Mouse (Mus musculus) left cerebral cortex, adult 11 months (tissue): ENCODE measurements around the gene Wipi2.

Source experiments
- DNase-seq: peaks from one replicate; pipeline ENCODE4 v3.0.0; 2022; ENCODE audit warnings: low spot score

Wipi2 gene

DNA sequence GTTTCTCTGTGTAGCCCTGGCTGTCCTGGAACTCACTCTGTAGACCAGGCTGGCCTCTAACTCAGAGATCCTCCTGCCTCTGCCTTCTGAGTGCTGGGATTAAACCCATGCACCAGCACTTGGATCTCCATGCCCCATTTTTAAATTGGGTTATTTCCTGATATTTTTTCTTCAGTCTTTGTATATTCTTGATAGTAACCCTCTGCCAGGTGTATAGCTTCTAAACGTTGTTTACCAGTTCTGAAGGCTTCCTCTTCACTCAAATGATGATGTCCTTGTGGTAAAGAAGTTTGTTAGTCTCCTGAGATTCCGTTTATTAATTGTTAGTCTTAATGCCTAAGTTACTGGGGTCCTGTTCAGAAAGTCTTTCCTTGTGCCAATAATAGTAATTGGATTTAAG, at the start of gene Wipi2:
TSS of gene Wipi2 (plus strand) at position 301 of the 400 bp plus-strand sequence.
- no peak for DNase-seq

DNA sequence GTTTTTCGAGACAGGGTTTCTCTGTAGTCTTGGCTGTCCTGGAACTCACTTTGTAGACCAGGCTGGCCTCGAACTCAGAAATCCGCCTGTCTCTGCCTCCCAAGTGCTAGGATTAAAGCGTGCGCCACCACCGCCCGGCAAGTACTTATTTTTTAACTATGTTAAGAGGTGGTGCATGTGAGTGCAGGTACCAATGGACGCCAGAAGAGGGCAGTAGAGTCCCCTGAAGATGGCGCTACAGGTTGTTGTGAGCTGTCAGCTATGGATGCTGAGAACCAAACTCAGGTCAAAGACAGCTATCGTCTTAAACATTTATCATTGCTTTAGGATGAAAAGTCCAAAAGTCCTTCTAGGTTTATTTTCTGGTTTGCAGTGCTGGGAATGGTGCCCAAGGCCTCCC, 49.3 kb upstream of the Wipi2 start:
- DNase-seq: no peak

DNA sequence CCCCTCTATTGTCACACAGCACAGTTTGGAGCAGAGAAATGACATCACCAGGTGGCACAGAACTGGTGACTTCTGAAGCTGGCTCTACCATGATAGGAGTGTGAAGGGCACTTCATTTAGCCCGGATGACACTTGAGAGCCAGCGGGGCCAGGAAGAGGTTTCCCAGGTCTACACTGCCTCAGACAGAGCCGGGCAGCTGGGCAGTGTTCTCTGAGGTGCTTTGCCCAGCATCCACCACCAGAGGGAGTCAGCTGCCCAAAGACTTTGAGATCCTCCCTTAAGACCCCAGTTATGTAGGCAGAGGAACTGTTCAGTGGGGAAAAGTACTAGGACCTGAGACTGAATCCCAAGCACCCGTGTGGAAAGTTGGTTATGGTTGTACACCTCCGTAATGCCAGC, 46.0 kb upstream of the Wipi2 start:
- DNase-seq: peak; percentile 60

DNA sequence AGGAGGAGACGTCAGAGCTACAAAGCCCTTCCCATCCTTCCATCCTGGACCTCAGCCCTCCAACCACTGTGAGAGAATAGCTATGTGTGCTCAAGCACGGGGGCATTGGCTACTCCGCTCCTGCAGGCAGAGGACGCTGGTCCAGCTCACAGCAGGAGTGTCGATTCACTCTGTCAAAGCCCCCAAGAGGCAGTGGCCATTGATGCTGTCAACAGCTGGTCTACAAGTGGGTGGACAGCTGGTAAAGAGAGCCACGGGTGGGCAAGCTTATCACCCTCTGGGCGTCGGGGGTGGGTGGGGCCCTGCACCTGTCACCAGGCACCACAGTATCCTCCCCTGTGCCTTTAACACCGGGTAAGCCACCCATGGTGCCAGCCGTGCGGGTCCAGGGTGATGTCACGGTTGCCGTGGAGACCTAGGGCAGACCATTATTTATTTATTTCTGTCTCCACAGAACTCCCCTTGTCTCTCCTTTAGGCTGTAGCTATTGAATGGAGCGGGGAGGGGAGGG, 43.8 kb upstream of the Wipi2 start:
- DNase-seq: peak; percentile 32

DNA sequence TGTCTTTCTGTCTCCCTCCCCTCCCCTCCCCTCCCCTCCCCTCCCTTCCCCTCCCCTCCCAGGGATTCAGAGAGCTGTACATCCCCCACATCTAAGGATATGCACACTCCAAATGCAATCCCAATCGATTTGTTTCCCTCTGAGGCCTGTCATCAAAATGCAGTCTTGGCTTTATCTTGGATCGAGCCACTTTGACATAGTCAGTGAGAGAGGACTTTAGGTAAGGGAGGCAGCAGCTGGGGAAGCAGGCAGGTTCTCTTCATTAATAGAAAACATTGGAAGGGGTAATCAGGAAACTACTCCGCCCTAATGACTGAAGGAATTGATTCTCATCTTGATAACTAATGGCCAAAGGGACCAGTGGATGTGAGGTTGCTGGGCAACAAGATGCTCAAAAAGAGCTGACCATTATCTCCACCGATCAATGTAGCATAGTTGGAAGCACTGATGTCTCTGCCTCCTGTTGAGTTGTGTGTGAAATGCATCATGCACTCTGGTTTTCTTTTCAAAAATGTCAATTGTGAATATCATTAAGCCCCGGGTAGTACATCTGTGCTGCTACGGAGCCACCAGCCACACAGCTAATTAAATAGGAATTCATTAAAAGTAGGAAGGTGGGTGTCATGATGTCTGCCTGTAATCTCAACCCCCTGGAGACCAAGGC, 36.4 kb upstream of the Wipi2 start:
- DNase-seq: no peak

DNA sequence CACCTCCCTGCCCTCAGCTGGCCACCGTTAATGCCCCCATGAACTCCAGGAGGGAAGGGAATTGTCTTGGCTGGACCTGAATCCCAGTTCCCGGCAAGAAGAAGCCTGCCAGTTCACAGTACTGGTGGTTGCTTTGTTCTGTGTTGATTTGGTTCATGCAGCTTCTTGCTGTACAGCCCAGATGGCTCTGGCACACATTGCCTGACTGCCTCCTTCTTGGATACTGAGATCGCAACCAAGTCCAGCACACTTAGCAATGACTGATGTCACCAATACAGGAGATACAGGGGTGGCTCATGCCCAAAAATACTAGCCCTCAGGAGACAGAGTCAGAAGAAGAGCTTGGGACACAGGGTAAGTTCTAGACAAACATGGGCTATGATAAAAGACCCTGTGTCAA, 31.8 kb upstream of the Wipi2 start:
- DNase-seq: no peak

DNA sequence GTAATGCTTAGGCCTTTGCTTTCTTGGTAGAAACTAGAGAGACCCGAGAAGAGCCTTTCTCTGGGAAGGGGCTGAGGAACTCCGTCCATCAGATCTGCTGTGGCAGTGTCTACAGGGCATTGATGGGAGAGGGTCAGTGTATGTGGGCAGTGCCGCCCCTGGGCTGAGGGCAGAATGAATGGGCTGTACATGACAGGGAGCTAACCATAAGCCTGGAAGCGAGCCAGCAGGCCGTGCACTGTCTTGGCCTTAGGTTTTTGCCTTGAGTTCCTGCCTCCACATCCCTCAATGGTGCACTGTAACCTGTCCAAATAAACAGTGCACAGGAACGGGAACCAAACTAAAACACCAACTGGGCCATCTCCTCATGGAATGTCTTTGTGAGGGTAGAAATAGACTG, 30.8 kb upstream of the Wipi2 start:
- DNase-seq: no peak

DNA sequence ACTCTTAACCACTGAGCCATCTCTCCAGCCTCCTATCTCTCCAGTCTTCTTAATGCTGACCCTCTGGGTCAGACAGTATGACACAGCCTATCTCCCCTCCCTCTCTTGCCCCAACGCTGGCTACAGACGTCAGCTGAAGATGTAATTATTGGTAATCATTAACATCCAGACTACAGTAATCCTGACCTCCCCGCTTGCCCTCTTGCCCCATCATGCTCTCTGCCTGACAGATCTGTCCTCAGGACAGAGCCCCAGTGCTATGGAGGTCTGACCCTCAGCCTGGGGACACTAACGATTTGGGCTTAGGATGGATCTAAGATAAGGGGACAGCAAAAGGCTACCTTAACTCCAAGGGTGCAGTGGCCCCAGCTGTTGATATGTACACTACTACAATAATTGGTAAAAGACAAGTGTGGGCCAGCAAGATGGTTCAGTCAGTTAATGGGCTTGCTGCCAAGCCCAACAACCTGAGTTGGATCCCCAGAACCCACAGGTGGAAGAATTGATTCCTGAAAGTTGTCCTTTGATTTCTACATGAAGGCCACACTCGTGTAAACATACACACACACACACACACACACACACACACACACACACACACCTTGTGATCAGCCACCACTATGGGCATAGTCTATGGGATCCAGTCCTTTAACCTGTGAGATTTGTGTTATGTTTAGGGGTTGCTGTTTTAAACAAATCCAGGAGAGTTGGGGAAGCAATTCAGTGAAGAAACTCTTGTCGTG, 29.7 kb upstream of the Wipi2 start:
- DNase-seq: no peak

DNA sequence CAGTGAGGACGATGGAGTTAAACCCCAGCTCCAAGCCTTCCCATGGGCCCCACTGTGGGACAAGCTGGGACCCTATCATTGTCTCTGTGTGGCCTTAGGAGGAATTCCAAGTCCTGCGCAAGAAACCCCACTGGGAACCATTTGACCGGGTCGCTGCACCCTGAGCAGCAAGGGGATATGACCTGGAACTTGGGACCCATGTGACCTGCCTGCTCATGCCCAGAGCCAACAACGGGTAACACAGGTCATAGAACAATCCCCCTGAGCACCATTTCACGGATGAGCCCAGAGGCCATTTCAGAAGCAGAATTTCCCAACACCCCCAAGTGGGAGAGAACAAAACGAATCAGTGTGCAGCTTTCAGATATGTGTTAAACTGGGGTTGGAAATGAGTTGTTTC, 23.1 kb upstream of the Wipi2 start:
- no peak for DNase-seq

DNA sequence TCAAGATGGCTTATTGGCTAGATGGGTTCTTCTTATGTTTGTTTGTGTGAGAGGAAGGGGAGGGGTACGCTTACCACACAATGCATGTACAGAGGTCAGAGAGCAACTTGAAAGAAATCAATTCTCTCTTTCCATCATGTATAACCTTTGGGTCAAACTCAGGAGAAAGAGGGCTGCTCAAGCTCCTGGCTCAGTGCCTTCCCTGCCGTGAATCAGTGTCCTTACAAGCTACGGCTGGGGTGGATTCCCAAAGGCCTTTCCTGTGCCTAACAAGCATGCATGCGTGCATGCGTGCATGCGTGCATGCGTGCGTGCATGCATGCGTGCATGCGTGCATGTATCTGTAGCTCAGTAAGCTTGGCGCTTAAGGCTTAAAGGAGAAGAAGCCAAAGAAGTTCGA, 22.2 kb upstream of the Wipi2 start:
- DNase-seq: no peak

DNA sequence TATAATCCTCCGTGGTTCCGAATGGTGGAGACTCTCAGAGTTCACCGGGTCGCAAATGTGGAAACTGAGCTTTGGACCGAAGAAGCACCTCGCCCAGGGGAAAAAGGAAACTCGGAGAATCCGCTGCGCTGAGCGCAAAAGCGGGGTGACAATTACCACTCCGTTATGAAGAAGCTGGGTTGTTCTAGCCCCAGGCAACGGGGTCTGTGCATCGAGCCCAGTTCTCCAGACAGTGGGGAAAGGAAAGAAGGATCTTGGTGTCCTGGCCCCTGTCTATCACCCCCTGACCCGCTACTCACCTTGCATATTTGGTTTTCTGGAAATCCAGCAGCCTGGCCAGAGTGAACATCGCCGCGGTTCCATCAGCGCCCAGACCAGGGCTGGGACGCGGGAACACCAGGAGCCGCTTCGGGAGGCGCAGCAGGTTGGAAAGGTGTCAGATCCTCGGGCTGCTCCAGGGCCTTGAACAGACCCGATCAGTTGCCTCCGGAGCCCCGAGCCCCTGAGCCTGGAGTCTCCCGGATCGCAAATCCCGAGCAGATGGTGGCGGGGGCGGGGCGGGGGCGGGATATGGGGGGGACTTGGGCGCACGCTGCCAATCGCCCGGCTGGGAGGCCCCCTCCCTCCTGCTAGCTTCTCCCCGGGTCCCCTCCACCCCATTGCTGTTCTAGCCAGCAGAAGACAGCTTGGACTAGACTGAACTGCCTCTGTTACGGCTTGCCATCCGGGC, 19.1 kb upstream of the Wipi2 start, which contains the start of gene Mmd2:
TSS of gene Mmd2 (minus strand) at position 542 of the 730 bp plus-strand sequence.
- DNase-seq: peak; percentile 51

DNA sequence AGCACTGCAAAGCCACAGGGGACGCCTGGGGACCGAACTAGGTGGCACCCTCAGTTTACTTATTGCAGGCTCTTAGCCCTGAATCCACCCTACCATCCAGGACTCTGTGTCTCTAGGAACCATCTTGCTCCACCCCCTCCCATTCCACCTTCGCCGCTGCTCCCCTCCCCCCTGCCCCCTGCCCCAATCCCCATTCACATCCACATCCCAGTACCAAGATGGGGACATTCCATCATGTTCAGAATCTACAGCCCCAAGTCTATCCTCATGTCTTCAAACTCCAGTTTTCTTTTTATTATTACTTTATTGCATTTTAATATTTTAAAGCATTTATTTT, 18.5 kb upstream of the Wipi2 start:
- no peak for DNase-seq

DNA sequence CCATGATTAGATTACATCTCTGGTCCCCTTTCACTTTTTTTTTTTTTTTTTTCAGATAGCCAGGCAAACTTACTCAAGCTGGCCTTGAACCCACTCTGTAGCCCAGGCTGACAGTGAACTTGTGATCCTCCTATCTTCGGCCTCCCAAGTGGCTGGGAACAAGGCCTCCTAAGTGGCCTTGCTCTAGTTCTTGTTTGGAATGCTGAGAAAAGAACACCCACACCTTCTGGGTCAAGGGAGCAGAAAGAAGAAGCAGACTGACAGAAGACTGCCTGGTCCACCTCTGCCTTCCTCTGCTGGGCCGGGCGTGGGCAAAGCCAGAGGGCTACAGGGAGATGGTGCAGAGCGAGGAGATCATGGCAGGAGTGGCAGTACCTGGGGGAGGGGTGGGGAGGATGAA, 17.1 kb upstream of the Wipi2 start:
- DNase-seq: no peak

DNA sequence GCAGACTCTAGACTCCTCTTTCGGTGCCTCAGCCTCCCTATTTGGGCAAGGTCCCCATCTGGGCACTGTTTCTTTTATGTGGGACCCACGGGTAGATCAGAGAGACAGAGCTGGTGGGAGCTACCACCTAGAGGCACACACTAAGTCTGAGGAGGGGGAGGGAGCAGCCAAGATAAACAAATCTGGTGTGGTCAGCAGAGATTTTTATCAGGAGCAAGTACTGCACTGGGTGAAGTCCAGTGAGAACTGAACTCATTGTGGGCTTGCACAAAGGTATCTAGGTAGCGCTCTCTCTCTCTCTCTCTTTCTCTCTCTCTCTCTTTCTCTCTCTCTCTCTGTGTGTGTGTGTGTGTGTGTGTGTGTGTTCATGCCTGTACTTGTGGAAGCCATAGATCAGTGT, 13.0 kb upstream of the Wipi2 start:
- DNase-seq: no peak

DNA sequence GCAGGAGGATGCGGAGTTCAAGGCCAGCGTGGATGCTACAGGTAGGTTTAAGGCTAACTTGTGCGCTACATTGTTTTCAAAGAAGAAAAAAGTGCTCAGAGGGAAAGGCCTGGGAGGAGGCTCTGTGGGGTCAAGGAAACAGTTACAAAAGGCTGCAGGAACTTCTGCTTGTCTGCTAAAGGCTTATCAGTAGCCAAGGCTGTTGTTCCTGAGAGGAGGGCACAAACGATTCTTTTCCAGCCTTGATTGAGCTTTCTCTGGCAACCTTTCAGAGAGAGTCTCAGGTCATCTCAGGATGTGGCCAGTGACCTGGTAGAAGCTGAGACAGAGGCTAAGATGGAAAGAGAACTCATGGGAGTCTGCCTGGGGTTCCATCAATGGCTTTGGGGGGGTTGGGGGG, 11.9 kb upstream of the Wipi2 start:
- no peak for DNase-seq

DNA sequence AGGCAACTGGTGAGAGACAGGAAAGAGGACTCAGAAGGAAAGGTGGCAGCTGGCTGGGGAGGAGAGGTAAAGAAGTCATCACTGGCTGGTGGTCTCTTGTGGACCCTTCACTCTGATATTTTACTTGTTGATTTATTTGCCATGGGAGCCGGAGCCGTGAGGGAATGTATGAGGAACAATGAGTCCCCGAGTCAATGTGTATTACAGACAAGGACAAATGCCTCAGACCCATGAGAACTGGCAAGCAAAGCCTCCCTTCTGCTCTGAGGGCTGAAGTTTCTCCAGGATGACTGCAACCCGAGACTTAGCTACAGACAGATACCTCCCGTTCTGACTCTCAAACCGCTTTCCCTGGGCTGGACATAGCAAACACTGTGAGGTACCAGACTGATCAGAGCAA, 11.2 kb upstream of the Wipi2 start:
- no peak for DNase-seq

DNA sequence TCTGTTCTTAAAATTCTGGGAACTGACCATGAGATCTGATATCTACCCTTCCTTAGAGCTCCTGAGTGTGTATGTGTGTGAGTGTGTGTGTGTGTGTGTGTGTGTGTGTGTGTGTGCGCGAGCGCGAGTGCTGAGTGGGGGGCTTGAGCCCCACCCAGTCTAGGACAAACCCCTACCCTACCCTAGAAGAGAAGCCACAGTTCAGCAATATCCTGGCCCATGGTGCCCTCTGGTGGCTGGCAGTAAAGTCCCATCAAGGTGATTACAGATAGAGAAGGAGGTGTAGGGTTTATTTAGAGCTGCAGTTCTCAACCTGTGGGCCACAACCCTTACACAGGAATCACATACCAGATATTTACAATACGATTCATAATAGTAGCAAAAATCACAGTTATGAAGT, 7.6 kb upstream of the Wipi2 start:
- no peak for DNase-seq

DNA sequence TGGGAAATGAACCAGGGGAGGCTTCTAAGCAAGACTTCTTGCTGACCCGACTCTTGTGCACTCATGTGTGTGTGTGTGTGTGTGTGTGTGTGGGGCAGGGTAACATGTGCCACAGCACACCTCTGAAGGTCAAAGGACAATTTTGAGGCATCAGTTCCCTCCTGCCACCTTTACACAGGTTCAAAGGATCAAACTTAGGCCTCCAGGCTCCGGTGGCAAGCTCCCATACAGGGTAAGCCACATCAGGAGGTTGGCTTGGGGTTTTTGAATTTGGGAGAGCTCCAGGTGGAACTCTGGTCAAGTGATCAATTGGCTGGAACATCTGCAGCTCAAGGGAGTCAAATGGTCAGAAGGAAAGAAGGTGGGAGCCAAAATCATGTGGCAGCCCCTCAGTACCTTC, 6.1 kb upstream of the Wipi2 start:
- DNase-seq: no peak

DNA sequence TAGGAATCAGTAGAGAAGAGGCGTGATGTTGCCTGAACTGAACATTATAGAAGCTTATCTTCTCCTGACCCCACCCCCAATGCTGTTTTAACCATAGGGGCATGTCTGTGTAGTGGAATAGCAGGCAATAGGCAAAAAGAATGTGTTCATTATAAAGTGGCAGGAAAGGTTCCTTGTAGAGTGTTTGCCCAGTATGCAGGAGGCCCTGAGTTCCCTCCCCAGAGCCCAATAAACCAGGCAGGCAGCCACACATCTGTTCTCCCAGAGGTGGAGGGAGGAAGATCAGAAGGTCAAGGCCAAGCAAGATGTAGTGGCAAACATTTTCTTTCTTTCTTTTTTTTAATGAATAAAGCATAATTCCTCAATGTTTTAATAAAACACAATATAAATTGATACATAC, 5.4 kb upstream of the Wipi2 start:
- DNase-seq: no peak

DNA sequence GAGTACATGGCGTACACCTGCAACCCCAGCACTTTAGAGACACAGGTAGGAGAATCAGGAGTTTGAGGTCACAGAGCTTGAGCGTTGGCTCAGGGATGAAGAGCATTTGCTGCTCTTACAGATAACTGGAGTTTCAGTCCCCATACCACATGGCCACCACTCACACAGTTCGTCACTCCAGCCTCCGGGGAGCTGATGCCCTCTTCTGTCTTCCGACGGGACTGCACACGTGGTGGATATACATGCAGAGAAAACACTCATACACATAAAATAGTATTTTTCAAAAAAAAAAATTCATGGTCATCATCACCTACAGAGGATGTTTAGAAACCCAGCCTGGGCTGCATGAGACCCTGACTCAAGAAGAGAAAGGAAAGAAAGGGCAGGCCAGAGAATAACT, 4.4 kb upstream of the Wipi2 start:
- no peak for DNase-seq

DNA sequence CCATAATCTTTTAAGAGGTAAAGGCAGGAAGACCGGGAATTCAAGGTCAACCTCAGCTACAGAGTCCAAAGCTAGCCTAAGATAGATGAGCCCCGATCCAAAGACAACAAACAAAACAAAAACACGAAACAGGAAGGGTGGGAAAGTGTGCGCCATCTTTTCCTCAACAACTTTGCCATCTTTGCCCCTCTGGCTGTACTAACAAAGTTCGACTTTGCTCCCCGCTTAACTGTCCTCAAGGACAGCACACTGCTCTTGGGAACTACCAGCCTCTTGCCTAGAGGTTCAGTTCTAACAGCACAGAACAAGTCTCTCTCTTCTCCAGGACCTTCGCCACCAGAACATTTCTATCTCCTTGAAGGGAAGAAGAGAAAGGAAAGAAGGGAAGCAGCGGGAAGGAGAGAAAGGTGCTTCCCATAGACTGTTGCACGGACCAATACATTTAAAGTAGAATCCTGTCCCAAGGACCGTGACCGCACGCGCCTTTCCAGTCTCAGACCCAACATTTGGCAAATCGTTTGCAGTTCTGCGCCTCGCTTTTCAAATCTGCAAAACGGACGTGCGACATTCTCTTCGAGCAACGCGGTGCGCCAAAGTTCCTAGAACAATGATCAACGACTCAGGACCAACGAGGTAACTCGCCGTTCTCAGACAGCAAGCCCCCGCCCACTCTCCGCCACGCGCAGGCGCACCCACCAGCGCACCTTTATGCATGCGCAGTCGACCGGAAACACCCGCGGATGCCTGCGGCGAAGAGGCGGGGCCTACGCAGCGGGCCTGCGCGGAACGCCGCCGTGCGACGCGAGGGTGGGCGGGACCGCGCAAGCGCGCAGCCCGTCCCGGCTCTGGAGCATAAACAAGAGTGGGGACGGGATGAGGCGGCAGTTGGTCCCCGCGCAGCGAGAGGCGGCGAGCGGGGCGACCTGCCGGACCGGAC, 1.5 kb downstream of the Wipi2 start:
- peak; percentile 94 for DNase-seq

DNA sequence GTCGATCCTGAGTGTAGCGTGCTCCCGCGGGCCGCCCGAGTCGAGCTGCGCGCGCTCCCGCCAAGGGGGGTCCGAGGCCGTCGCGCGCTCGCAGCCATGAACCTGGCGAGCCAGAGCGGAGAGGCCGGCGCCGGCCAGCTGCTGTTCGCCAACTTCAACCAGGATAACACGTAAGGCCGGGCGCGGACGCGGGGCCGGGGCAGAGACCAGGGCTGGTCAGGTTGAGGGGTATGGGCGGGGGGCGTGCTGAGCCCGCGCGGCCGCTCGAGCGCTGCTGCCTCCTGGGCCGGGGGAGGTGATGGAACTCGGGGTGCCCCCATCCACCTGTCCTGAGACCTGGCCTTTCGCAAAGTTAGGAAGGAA, 2.1 kb downstream of the Wipi2 start:
- DNase-seq: no peak
